ENCODE assay signal across 34 mouse cellular contexts in the genomic region with DNA sequence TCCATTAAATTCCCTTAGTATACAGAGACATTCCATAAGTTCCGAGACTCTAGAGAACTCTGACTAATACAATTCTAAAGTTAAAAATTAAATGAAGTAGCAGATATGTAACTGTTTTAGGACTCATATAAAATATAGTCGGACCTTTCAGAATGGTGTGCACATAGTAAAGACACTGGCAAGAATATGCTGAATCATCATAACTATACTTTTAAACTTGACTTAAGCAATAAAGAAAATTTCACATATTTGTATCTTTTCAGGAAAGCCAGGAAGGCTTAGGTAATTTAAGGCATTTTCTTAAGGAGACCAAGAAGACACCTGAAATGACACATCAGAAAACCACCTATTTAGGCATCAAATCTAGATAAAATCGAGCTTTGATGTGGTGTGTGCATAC.
"Had no signal": no experiment of that assay in that cellular context is flagged by ENCODE, and none has a peak within 500 bp of the region (broad histone marks: within the 10 kb centered on the region; RNA-seq: fewer than 3 reads in every experiment).

No protein-coding gene starts in this region.

- H3K4me1 ChIP-seq: heart, embryonic 12.5 days; heart, embryonic 13.5 days; heart, embryonic 15.5 days; hindbrain, embryonic 10.5 days; hindbrain, embryonic 12.5 days; hindbrain, embryonic 13.5 days; hindbrain, embryonic 15.5 days; intestine, embryonic 15.5 days; kidney, embryonic 15.5 days had no signal

- H3K27me3 ChIP-seq: heart, embryonic 12.5 days; heart, embryonic 13.5 days; heart, embryonic 15.5 days; hindbrain, embryonic 12.5 days; hindbrain, embryonic 13.5 days; hindbrain, embryonic 15.5 days; intestine, embryonic 15.5 days had no signal

- H3K4me3 ChIP-seq: heart, embryonic 12.5 days; heart, embryonic 13.5 days; heart, embryonic 15.5 days; hindbrain, embryonic 10.5 days; hindbrain, embryonic 12.5 days; hindbrain, embryonic 13.5 days; hindbrain, embryonic 15.5 days; intestine, embryonic 15.5 days; kidney, embryonic 15.5 days; layer of hippocampus, adult 2 months; left cerebral cortex, adult 2 months had no signal

- ATAC-seq: hindbrain, embryonic 16.5 days; hindbrain, postnatal 0 days; inflammation-experienced regulatory T-cells, adult 6 months; intestine, embryonic 15.5 days; intestine, embryonic 16.5 days; intestine, postnatal 0 days had no signal

- H3K36me3 ChIP-seq: heart, embryonic 12.5 days; heart, embryonic 13.5 days; heart, embryonic 15.5 days; hindbrain, embryonic 10.5 days; hindbrain, embryonic 12.5 days; hindbrain, embryonic 13.5 days; hindbrain, embryonic 15.5 days; intestine, embryonic 15.5 days; kidney, embryonic 15.5 days had no signal

- DNase-seq: heart, postnatal 14 days; heart, postnatal 36 days; heart, postnatal 4 days; kidney, adult 11 months; kidney, adult 18-20 months; kidney, adult 2 months; kidney, adult 8-10 months; kidney, adult 9 months; kidney, postnatal 10 days; kidney, postnatal 14 days; kidney, postnatal 25 days; kidney, postnatal 36 days; kidney, postnatal 4 days; layer of hippocampus, adult 9-11 months; layer of hippocampus, postnatal 36 days had no signal

- H3K9me3 ChIP-seq: heart, embryonic 12.5 days; heart, embryonic 13.5 days; heart, embryonic 15.5 days; hindbrain, embryonic 10.5 days; hindbrain, embryonic 12.5 days; hindbrain, embryonic 13.5 days; hindbrain, embryonic 15.5 days; intestine, embryonic 15.5 days; kidney, embryonic 15.5 days had no signal

- H3K4me2 ChIP-seq: heart, embryonic 11.5 days; heart, embryonic 12.5 days; heart, embryonic 13.5 days; heart, embryonic 15.5 days; hindbrain, embryonic 12.5 days; hindbrain, embryonic 13.5 days; hindbrain, embryonic 14.5 days; hindbrain, embryonic 15.5 days; intestine, embryonic 15.5 days; kidney, embryonic 15.5 days had no signal

- H3K27ac ChIP-seq: heart, embryonic 13.5 days; heart, embryonic 15.5 days; hindbrain, embryonic 10.5 days; hindbrain, embryonic 12.5 days; hindbrain, embryonic 13.5 days; hindbrain, embryonic 14.5 days; hindbrain, embryonic 15.5 days; hindbrain, postnatal 0 days; intestine, embryonic 15.5 days; kidney, embryonic 15.5 days; kidney, postnatal 0 days; layer of hippocampus, adult 2 months; left cerebral cortex, adult 2 months had no signal

- H3K9ac ChIP-seq: heart, embryonic 12.5 days; heart, embryonic 13.5 days; heart, embryonic 15.5 days; hindbrain, embryonic 12.5 days; hindbrain, embryonic 13.5 days; hindbrain, embryonic 14.5 days; hindbrain, embryonic 15.5 days; intestine, embryonic 15.5 days; kidney, embryonic 15.5 days had no signal
